Mouse (Mus musculus) brain, embryonic 14.5 days (tissue): ENCODE results near the gene Wdr66.

ENCODE experiments used
- CTCF ChIP-seq: fragments of 200-500 bp; IDR thresholded peaks from 2 replicates; pipeline ENCODE4 v1.5.1; 2012; ENCODE audit warnings: inconsistent platforms, mild to moderate bottlenecking, moderate library complexity, borderline replicate concordance; ENCODE audit not compliant: insufficient read depth, insufficient read length; ENCODE audit errors: extremely low read depth
- POLR2A ChIP-seq: fragments of 200-500 bp; IDR thresholded peaks from 2 replicates; pipeline ENCODE4 v1.6.1; 2012; ENCODE audit warnings: mild to moderate bottlenecking, inconsistent platforms, borderline replicate concordance; ENCODE audit not compliant: poor library complexity, insufficient read depth, insufficient read length, severe bottlenecking; ENCODE audit errors: extremely low read depth

DNA sequence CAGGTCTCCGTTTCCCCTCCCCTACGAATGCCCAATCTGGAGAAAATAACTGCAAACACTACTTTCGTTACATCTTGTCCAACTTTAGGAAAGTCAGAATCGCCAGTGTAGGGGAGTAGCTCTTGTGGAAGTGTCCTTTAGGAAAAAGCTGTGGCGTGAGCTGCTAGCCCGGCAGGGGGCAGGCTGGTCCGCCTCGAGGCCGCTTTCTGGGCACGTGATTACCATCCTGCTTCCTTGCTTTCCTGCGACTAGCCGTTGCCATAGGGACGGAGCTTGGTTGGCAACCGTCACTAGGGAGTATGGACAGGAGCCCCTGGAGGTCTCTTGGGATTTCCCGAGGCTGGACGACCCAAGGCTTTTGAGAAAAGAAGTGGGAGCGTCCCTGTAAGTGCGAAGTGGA lies at the start of gene Wdr66:
- TF ChIP-seq POLR2A (no peak), CTCF (peak; percentile 97)
